Mouse (Mus musculus) natural killer cell, adult 2 months (primary cell): Measurements from ENCODE around the gene Sqstm1.
A peak's percentile ranks its signal among the peaks of the same experiment; 100 is the strongest.

Source experiments
- DNase-seq, 2 experiments: peaks; one replicate each; pipeline ENCODE4 v3.0.0; 2022; ENCODE audit warnings: low spot score in 2 of 2

The Sqstm1 gene

GRCm38 (mm10) chr11:50211322-50212059 lies 864 bp upstream of the Sqstm1 start:
- DNase-seq: no peak

DNA sequence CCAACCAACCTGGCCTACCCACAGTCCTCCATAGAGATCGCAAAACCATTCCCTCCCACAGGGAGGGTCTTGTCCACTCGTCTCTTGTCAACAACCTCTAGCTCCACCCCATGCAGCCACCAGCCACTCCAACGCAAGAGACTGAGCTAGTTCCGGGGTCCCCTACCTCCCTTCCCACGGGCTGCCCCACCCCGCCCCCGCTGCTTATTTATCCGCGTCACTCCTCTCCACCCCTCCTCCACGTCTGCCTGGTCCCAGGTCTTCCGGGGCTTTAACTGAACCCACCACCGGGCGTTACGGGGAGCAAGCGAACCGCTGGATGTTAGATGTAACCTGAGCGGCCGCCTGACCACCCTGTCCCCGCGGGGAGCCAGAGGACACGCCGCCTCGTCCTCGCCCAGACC lies 524 bp downstream of the Sqstm1 start:
- DNase-seq: peak; percentile 89 to 92

- peak in 1 of 2 experiments; percentile 11 for DNase-seq
Measured at GRCm38 (mm10) chr11:50208039-50208438, 2.6 kb downstream of the Sqstm1 start.

- no peak for DNase-seq
Measured at GRCm38 (mm10) chr11:50207344-50207743, 3.3 kb downstream of the Sqstm1 start.

DNA sequence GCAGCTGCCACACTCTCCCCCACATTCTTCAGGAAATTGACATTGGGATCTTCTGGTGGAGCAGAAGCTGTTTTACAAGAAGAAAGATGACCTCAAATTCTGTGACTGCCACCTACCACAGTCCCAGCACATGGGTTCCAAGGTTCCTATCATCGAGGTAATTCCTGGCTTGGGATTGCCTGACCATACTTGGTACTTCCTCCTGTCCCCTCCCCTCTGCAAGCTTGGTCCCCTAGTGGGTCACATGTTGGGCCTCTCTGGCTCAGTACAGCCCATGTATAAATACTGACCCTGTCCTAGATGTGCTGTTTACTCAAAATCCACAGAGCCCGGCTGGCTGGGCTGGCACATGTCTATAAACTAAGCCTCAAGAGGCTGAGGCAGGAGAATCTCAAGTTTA lies 4.6 kb downstream of the Sqstm1 start:
- DNase-seq: peak in 1 of 2 experiments; percentile 16

- DNase-seq: no peak
Measured at GRCm38 (mm10) chr11:50205434-50205833, 5.2 kb downstream of the Sqstm1 start.

DNA sequence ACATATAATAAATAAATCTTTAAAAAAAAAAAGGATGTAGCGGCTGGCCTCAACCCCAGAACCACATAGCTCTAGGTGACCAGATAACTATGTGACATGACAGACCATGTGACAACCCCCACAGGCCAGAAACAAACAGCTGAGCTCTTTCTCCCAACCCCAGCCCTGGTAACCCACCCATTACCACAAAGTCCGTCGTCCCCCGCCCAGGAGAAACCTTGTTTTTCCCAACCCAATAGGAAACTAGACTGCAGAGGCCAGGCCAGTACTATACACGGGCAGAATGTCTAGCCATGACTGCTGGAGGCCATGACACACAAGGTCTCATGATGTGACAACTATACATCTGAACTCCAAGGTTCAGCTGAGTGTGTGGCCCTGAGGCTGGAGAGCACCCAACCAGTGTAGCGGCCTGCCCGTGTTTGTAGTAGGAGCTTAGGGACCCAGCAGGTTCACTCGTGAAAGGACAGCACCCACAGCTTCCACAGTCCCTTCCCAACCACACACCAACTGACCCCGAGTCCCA lies 7.3 kb downstream of the Sqstm1 start:
- peak in 1 of 2 experiments; percentile 18 for DNase-seq

GRCm38 (mm10) chr11:50201590-50201989 lies 9.0 kb downstream of the Sqstm1 start:
- DNase-seq: peak in 1 of 2 experiments; percentile 35

DNA sequence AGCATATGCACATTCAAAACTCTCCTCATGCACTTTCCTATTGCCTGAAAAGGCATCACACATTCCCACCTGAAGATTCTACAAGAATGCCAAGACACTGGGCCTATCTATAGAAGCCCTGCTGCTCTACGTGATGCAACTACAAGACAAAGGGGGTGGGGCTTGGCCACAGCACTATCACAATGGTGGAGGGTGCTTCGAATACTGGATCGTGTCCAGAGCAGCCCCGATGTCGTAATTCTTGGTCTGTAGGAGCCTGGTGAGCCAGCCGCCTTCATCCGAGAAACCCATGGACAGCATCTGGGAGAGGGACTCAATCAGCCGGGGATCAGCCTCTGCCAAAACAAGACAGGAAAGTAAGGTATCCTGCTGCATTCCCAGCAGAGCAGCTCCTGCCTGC lies 10.0 kb downstream of the Sqstm1 start:
- peak in 1 of 2 experiments; percentile 26 for DNase-seq

DNA sequence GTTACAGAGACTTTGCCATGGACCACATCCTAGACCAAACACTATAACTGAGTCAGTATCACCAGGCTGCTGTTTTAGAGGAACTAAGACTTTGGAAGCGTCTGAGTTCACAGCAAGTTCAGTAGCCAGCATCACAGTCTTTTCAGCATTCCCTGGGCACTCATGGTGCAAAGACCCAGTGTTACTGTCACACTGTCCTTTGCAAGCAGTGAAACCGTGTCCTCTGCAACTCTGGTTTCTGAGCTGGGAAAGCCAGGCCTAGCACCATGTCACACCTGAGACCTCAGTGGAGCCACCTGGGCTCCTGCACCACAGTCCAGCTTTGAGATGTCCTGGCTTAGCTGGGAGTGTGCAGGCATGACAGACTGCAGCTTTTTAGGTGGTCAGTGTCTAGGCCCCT lies 11.7 kb downstream of the Sqstm1 start:
- peak in 1 of 2 experiments; percentile 49 for DNase-seq

DNA sequence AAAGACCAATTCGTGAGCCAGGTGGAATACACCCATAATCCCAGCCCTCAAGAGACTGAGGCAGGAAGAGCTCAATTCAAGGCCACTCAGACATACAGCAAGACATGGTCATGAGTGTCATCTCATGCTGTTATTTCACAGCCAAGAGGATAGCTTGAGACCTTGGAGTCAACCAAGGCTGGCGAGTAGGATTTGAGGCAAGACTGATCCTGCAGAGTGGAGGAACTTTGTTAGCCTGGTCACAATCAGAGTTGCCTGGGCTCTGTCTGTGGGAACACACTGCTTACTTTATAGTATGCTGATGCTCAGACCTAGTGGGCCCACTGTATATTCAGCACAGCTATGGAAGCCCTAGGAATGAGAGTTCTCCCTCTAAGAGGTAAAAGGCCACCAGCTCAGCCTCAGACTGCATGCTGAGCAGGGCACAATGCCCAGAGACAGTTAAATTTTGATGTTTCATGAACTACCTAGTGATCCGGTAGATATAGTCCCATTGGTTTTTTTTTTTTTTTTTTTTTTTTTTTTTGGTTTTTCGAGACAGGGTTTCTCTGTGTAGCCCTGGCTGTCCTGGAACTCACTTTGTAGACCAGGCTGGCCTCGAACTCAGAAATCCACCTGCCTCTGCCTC lies 12.3 kb downstream of the Sqstm1 start:
- DNase-seq: no peak

DNA sequence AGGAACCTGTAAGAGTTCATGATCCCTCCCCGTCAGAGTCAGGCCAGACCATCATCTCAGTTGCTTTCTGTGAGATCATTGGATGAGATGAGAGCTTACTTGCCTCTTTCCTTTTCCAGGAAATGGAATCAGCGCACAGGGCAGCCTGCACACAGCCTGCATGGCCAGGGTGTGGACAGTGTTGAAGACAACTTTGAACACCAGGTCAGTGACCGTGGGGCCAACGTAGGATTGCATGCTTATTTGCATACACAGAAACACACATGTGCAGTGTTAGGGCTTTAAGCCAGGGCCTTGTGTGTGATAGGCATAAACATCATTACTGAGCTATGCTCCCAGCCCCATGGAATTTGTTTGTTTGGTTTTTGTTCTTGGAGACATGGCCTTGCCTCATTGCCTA lies 13.1 kb downstream of the Sqstm1 start:
- DNase-seq: peak in 1 of 2 experiments; percentile 21

- no peak for DNase-seq
Measured at GRCm38 (mm10) chr11:50194793-50195192, 15.8 kb downstream of the Sqstm1 start.

- no peak for DNase-seq
Measured at GRCm38 (mm10) chr11:50194070-50194469, 16.6 kb downstream of the Sqstm1 start.

GRCm38 (mm10) chr11:50192278-50192677 lies 18.3 kb downstream of the Sqstm1 start:
- DNase-seq: no peak

GRCm38 (mm10) chr11:50190362-50190761 lies 20.3 kb downstream of the Sqstm1 start:
- no peak for DNase-seq

DNA sequence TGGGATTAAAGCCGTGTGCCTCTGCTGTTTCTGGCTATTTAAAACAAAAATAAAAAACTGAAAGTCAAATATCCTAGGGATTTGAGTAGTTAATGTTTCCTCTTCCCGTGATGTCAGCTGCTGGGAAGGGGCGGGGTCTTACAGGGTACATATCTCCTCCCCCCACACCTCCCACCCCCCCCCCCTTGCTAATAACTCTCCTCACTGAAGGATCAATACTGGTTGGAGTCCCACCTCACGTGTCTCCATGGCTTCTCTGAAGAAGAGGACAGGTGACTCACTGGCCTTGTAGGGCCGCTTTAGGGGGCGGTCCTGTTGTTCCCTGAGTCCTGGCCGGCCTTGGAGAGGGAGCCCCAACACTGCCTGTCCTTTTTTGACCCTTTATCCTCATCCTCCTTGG lies 21.9 kb downstream of the Sqstm1 start:
- DNase-seq: no peak

DNA sequence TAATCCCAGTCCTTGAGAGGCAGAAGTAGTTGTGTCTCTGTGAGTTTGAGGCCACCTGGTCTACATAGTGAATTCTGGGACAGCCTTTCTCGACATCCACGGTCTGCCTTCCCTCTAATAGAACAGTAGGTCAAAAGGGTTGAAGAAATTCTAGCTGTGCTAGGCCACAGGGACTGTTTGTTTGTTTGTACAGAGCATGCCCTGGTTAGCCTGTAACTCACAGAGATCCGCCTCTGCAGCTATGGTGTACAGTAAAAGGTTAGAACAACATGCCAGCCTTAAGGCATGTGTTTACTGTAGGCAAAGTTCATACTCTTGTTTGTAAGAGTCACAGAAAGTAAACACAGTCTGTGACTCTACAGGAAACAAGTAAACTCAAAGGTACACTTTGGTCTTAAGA lies 25.8 kb downstream of the Sqstm1 start:
- no peak for DNase-seq

DNA sequence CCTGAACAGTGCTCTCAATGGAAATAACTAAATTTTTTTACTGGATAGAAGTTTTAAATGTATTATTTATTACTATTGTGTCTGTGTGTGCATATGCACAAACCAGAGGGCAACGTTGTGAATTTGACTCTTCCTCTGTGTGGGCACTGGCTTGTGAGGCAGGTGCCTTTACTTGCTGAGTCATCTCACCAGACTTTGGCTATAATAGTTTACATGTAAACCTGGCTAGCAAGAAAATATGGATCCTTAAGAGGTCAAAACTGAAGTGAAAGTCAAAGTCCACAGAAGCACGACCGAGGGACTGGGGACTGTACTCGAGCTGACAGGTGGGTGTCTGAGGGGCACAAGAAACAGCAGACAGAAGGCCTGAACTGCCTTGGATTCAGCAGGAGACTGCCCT lies 27.9 kb downstream of the Sqstm1 start:
- DNase-seq: no peak

- no peak for DNase-seq
Measured at GRCm38 (mm10) chr11:50180478-50181231, 30.0 kb downstream of the Sqstm1 start.

DNA sequence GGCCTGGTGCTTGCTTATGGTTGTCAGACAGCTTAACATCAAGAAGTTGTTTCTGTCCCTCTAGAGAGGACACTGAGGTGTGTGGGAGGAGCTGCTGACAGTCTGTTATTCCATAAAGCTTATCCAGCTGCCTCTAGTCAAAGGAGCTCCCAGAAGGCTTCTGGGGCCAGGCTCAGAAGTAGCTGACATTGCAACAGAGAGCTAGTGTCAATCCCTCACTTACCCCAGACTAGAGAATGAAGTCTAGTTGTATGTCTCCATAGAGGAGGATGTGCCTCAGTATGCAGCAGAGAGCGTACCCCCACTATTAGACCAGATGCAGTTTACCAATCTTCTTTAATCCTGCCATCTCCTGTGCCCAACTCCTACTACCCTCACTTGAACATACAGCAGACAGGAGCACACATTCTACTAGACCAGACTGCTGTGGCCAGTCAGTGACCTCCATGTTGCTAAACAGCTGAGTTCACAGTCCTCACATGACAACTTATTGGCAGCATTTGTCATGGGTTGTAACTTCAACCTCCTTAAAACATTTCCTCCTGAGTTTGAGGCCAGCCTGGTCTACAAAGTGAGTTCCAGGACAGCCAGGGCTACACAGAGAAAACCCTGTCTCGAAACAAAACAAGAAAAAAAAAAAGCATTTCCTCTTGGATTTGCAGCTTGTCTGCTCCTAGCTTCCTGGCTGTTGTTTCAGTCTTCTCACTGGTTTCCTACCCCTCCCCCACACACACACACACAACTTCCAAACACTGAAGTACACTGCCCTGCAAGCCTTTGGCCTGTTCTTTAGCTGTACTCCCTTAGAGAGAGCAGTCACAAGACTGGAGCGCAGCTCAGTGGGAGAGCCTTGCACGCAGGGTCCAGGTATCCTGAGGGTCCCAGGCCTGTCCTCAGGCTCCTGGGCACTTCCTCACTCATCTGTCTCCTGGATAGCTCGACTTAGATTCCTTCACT lies 31.8 kb downstream of the Sqstm1 start:
- no peak for DNase-seq
